Mouse (Mus musculus) embryonic facial prominence, embryonic 15.5 days (tissue): Measurements from ENCODE around the gene Gm49337. TPM values are rescaled to one million over a fixed set of nuclear protein-coding genes. Genes with fewer than 3 reads are reported as not detected.

Experiments used
- ATAC-seq: fragments of 200-750 bp; cut with Nextera tagmentation; 2 replicates; pipeline ENCODE4 v1.8.0; 2017; ENCODE audit warnings: low read depth, moderate TSS enrichment; ENCODE audit not compliant: insufficient number of reproducible peaks, low FRiP score, low TSS enrichment
- H3K27ac ChIP-seq: fragments of 300-500 bp; sonication (generic); replicated peaks from 2 replicates; pipeline ENCODE4 v1.5.1; 2015; ENCODE audit warnings: mild to moderate bottlenecking, inconsistent platforms
- H3K27me3 ChIP-seq: fragments of 300-500 bp; sonication (generic); 2 replicates; pipeline ENCODE4 v1.6.1; 2015; ENCODE audit warnings: inconsistent platforms
- H3K36me3 ChIP-seq: fragments of 300-500 bp; sonication (generic); 2 replicates; pipeline ENCODE4 v1.6.1; 2015; ENCODE audit warnings: mild to moderate bottlenecking, inconsistent platforms
- H3K4me1 ChIP-seq: fragments of 300-500 bp; sonication (generic); 2 replicates; pipeline ENCODE4 v1.6.1; 2015; ENCODE audit warnings: inconsistent platforms
- H3K4me2 ChIP-seq: fragments of 300-500 bp; sonication (generic); replicated peaks from 2 replicates; pipeline ENCODE4 v1.6.1; 2015; ENCODE audit warnings: mild to moderate bottlenecking, inconsistent platforms
- H3K4me3 ChIP-seq: fragments of 300-500 bp; sonication (generic); replicated peaks from 2 replicates; pipeline ENCODE4 v1.5.1; 2015; ENCODE audit warnings: mild to moderate bottlenecking, inconsistent platforms
- H3K9ac ChIP-seq: fragments of 300-500 bp; sonication (generic); 2 replicates; pipeline ENCODE4 v1.6.1; 2015; ENCODE audit warnings: inconsistent platforms
- H3K9me3 ChIP-seq: fragments of 300-500 bp; sonication (generic); replicated peaks from 2 replicates; pipeline ENCODE4 v1.6.1; 2016; ENCODE audit warnings: inconsistent platforms
- WGBS: fragments of 180-500 bp; shearing (Covaris S2); methylation state at CpG from one replicate; pipeline ENCODE4 v1.1.7; 2015; 5-methylcytosine and 5-hydroxymethylcytosine counted together
- polyA plus RNA-seq: library from polyadenylated mRNA; unstranded; fragments of >200 nt; fragmentation: Nextera tagmentation; extraction: Ambion mirVana; gene quantifications from 2 replicates; pipeline ENCODE4 v1.2.1, GENCODE M21; 2015

The Gm49337 gene
- polyA plus RNA-seq, 1 experiment from 2014 or later = not detected

DNA sequence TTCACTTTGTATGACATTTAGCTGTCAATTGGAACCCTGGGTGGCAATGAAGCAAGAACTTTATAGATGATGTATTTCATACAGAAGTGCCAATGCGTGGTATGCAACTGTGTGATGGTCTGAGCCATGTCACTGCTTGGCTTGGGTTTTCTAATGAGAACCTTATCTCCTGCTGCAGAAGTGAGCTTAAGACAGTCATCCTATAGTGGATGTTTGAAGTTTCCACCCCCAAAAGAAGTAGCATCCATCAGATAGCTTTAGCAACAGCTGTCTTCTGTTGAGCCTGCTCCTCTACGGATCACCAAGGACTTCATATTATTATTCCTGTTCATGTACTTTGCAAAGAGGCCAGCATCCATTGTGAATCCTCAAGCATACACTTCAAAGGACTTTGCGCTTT lies 76.8 kb downstream of the Gm49337 start:
- no peak overlapping the region for H3K4me3 ChIP-seq
- no peak for ATAC-seq
- no peaks in the 10 kb centered on the region for H3K36me3 ChIP-seq
- no peaks in the 10 kb centered on the region for H3K9me3 ChIP-seq
- 94% methylated on average over 3 of the region's 3 CpGs for WGBS
- H3K27ac ChIP-seq = no peak overlapping the region
- H3K4me1 ChIP-seq = no peaks in the 10 kb centered on the region
- H3K4me2 ChIP-seq = no peak overlapping the region
- no peaks in the 10 kb centered on the region for H3K27me3 ChIP-seq
- H3K9ac ChIP-seq = no peak overlapping the region

DNA sequence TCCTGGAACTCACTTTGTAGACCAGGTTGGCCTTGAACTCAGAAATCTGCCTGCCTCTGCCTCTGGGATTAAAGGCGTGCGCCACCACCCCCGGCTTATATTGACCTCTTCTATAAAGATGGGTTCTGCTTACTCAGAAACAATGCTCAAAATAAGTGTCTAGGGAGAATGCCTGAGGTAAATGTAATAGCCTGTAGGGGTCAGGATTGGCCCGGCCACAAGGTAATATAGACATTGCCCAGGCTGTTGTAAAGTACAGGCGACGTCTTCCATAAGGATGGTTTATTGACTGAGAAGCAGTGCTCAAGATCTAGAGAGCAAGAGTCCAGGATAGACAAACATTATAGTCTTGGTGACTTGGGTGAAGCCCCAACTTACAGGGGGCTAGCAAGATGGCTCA lies 95.0 kb downstream of the Gm49337 start:
- Histone ChIP-seq H3K4me3 (no peak overlapping the region), H3K9me3 (no peaks in the 10 kb centered on the region), H3K27ac (no peak overlapping the region), H3K9ac (no peak overlapping the region), H3K36me3 (peaks cover 22% of the 10 kb centered on the region), H3K4me2 (no peak overlapping the region), H3K27me3 (no peaks in the 10 kb centered on the region), H3K4me1 (no peaks in the 10 kb centered on the region)
- no peak for ATAC-seq
- 95% methylated on average over 6 of the region's 6 CpGs for WGBS

DNA sequence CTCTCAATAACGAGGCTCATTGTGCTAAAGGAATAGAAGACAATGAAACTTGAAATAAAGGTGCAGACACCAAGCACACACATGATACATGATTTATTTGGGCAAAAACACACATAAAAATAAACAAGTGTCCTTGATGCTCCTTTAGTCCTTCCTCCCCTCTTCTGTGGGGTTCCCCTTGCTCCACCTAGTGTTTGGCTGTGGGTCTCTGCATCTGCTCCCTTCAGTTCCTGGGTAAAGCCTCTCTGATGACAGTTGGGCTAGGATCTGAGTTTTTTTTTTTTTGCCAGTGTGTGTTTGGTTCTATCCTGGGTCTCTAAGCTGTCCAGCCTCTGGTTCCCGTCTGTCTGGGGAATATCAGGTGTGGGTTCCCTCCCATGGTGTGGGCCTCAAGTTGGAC lies 109.0 kb downstream of the Gm49337 start:
- no peak overlapping the region for H3K4me2 ChIP-seq
- H3K4me3 ChIP-seq = no peak overlapping the region
- peaks cover 35% of the 10 kb centered on the region for H3K36me3 ChIP-seq
- WGBS = 86% methylated on average over 2 of the region's 2 CpGs
- H3K27ac ChIP-seq = no peak overlapping the region
- no peaks in the 10 kb centered on the region for H3K27me3 ChIP-seq
- H3K9ac ChIP-seq = no peak overlapping the region
- no peak for ATAC-seq
- no peaks in the 10 kb centered on the region for H3K4me1 ChIP-seq
- no peaks in the 10 kb centered on the region for H3K9me3 ChIP-seq

DNA sequence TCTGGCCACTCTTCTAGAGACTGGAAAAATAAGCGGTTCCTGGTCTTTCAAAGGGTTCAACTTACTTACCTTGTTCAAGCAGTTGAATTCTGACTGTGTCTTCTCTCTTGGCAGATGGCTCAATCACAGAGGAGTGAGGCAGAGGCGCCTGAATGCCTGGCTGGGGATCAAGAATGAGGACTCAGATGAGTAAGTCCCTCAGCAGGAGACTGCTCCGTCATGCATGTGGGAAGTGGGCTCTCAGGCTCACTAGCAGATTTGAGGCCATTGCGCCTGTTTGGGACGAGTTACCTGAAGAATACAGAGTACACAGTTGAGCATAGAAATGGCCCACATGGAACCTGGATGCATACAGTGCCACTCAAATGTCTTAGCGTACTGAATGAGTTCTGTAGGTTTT lies 118.4 kb downstream of the Gm49337 start:
- Histone ChIP-seq H3K9me3 (no peaks in the 10 kb centered on the region), H3K4me2 (no peak overlapping the region), H3K4me1 (no peaks in the 10 kb centered on the region), H3K27me3 (no peaks in the 10 kb centered on the region), H3K27ac (no peak overlapping the region), H3K36me3 (peaks cover 59% of the 10 kb centered on the region), H3K9ac (no peak overlapping the region), H3K4me3 (no peak overlapping the region)
- WGBS = 92% methylated on average over 6 of the region's 6 CpGs
- ATAC-seq = no peak

DNA sequence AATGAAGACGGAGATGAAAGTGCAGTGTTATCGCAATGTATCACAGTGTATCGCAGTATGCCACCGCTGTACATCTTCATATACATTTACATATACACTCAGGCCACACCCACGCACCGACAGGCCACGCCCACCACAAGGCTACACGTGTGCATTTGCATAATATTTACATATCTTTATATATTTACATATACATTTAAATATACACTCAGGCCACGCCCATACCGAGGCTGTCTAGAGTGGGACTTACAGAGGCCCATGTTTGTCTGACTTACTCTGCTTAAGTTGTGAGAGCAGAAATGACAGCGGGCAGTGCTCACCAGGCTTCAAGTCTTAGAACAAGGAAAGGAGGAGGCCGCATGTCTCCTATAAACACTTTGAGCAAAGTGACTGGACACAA lies 120.1 kb downstream of the Gm49337 start:
- 84% methylated on average over 12 of the region's 12 CpGs for WGBS

DNA sequence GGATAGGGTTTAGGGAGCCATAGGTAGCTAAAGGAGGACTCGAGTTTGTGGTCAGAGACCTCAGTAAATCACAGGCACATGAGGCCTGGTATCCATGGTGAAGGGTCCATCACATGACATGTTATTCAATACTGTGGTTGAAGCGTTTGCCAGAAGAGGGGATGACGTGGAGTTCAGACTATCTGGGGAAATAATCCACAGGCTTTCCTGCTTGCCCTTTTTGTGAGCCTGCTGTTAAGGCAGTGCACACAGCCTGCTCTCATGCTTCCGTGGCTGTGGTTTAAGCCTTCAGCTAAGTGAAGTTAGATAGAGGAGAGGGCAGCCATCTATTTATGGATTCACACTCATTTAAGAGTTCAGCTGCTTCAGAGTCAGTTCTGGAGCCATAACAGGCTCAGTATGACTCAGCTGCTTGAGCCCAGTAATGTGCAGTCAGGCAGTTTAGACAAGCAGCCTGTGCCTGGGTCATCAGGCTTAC lies 127.7 kb downstream of the Gm49337 start:
- peak; percentile 73 for ATAC-seq
- no peak overlapping the region for H3K4me2 ChIP-seq
- no peak overlapping the region for H3K4me3 ChIP-seq
- H3K27ac ChIP-seq = peak overlapping the region; percentile 60; the same call in 1 of the 2 replicates
- no peaks in the 10 kb centered on the region for H3K9me3 ChIP-seq
- no peaks in the 10 kb centered on the region for H3K27me3 ChIP-seq
- peaks cover 24% of the 10 kb centered on the region for H3K36me3 ChIP-seq
- 42% methylated on average over 4 of the region's 4 CpGs for WGBS
- H3K9ac ChIP-seq = no peak overlapping the region
- H3K4me1 ChIP-seq = no peaks in the 10 kb centered on the region

More for the DNA sequence above, 120.1 kb downstream of the Gm49337 start:
- H3K4me1 ChIP-seq = no peaks in the 10 kb centered on the region
- H3K27ac ChIP-seq = no peak overlapping the region
- no peak for ATAC-seq
- H3K4me3 ChIP-seq = no peak overlapping the region
- no peak overlapping the region for H3K9ac ChIP-seq
- peaks cover 50% of the 10 kb centered on the region for H3K36me3 ChIP-seq
- no peaks in the 10 kb centered on the region for H3K27me3 ChIP-seq
- no peak overlapping the region for H3K4me2 ChIP-seq
- no peaks in the 10 kb centered on the region for H3K9me3 ChIP-seq

DNA sequence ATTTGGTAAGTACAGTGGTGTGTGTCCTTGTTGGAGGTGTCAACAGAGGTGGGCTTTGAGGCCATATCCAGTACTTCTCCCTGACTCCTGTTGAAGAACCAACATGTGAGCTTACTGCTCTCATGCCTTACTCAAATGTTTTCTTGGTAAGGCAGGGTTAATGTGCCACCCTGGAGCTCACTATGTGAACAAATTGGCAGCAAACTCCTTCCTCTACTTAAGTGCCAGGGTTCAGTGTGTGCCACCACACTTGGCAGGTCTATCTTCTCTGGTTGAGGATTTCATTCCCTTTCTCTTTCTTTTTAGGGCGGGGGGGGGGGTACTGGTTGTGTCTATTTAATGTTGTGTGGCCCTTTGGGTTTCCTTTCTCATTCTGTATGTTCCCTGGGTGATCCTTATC lies 131.4 kb downstream of the Gm49337 start:
- H3K9me3 ChIP-seq = no peaks in the 10 kb centered on the region
- H3K4me2 ChIP-seq = no peak overlapping the region
- WGBS = 17% methylated on average over 1 of the region's 1 CpGs
- no peak overlapping the region for H3K9ac ChIP-seq
- H3K27ac ChIP-seq = no peak overlapping the region
- H3K36me3 ChIP-seq = peaks cover 44% of the 10 kb centered on the region
- ATAC-seq = no peak
- no peaks in the 10 kb centered on the region for H3K27me3 ChIP-seq
- H3K4me1 ChIP-seq = no peaks in the 10 kb centered on the region
- H3K4me3 ChIP-seq = no peak overlapping the region

DNA sequence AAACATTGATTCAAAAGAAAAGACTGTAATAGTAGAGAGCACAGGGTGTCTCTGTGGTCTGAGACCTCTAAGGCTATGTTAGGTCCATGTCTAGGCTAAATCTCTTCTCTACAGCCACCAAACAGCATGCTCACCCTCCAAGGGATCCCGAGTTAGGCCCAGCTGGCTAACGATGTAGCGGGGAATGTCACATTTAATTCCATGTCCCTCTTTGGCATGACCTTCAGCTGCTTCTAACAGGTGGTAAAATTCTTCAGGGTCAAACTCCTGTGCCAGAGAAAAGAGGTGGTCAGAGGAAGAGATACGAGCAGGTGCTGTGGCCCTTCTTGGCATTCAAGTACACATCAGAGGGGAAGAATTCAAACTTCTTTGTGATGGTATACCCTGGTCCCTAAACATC lies 144.4 kb downstream of the Gm49337 start:
- H3K4me3 ChIP-seq = no peak overlapping the region
- no peak overlapping the region for H3K9ac ChIP-seq
- H3K27me3 ChIP-seq = no peaks in the 10 kb centered on the region
- no peaks in the 10 kb centered on the region for H3K4me1 ChIP-seq
- no peak overlapping the region for H3K27ac ChIP-seq
- no peaks in the 10 kb centered on the region for H3K9me3 ChIP-seq
- no peak overlapping the region for H3K4me2 ChIP-seq
- ATAC-seq = no peak
- 89% methylated on average over 4 of the region's 4 CpGs for WGBS
- H3K36me3 ChIP-seq = peaks cover 63% of the 10 kb centered on the region

DNA sequence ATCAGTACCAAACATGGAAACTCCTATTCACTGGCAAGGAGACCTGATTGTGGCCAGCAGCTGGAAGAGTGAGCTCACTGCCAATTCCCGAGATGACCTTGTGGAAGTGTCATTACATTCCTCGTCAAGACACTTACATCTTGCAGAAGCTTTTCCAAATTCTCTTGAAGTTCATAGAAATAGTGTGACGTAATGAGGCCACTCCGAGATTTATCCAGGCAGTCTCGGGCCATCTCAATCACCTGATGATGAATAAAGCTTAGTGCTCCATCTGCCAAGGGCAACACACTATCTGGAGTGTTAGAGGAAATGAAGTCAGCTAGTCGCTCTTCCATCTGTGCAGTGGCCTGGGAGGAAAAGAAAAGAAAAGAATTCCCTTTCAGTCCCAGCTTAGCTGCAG lies 148.9 kb downstream of the Gm49337 start:
- H3K9ac ChIP-seq = no peak overlapping the region
- ATAC-seq = no peak
- no peak overlapping the region for H3K4me2 ChIP-seq
- no peaks in the 10 kb centered on the region for H3K9me3 ChIP-seq
- no peak overlapping the region for H3K4me3 ChIP-seq
- H3K27ac ChIP-seq = no peak overlapping the region
- 92% methylated on average over 6 of the region's 6 CpGs for WGBS
- peaks cover 62% of the 10 kb centered on the region for H3K36me3 ChIP-seq
- no peaks in the 10 kb centered on the region for H3K4me1 ChIP-seq
- H3K27me3 ChIP-seq = no peaks in the 10 kb centered on the region

DNA sequence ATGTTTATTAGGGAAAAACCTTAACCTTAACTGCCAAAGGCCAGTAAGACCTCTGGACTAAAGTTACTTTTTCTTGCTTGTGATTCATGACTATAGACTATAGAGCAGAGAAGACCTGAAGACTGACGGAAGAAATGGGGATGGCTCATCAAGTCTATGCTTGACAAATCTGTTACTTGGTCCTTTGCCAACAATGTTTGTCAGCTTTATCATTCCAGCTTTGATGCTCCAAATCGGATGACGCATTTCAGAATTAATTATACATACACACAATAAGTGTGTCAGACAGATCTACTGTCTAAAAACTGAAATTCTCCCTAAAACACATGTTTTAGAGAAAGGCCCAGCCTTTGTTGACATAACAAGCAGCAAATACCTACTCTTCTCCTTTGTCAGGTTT lies 156.1 kb downstream of the Gm49337 start:
- Histone ChIP-seq H3K4me2 (no peak overlapping the region), H3K4me3 (no peak overlapping the region), H3K27me3 (no peaks in the 10 kb centered on the region), H3K9ac (no peak overlapping the region), H3K27ac (no peak overlapping the region), H3K9me3 (no peaks in the 10 kb centered on the region), H3K36me3 (peaks cover 25% of the 10 kb centered on the region), H3K4me1 (no peaks in the 10 kb centered on the region)
- no peak for ATAC-seq
- 72% methylated on average over 3 of the region's 3 CpGs for WGBS

DNA sequence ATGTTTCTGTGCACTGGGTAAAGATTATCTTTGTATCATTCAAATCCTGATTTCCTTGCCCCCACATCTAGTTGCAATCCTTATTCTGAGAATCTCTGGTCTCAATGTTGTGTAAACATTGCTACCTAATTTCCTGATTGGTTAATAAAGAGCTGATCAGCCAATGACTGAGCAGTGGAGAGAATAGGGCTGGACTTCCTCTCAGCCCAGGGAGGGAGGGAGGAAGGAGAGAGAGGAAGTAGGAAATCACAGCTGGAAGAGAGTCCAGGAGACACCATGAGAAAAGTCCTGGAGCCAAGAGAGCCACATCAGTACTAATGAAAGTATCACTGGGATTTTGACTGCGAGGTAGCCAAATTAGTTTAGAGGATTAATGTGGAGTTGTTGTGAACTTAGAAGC lies 163.1 kb downstream of the Gm49337 start:
- H3K36me3 ChIP-seq = no peaks in the 10 kb centered on the region
- H3K9me3 ChIP-seq = no peaks in the 10 kb centered on the region
- H3K27ac ChIP-seq = no peak overlapping the region
- WGBS = 78% methylated on average over 1 of the region's 1 CpGs
- no peaks in the 10 kb centered on the region for H3K27me3 ChIP-seq
- H3K4me2 ChIP-seq = no peak overlapping the region
- no peak overlapping the region for H3K4me3 ChIP-seq
- no peak overlapping the region for H3K9ac ChIP-seq
- H3K4me1 ChIP-seq = no peaks in the 10 kb centered on the region
- no peak for ATAC-seq

DNA sequence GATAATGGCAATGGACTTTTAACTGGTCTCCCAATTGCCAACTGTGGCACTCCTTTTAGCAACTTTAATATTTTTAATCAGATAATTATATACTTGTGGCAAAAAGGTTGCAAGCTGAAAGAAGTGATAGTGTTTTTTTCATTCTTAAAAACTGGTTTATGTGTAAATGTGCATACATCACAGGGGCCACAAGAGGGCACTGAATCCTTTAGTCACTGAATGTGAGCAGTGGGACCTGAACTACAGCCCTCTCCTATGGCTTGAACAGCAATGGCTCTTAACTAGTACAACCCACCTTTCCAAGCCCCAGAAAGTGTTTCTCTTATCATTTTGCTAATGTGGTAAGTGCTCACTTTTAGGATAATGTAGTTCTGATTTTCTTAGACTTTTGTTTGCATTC lies 168.9 kb downstream of the Gm49337 start:
- no peak overlapping the region for H3K9ac ChIP-seq
- H3K4me1 ChIP-seq = no peaks in the 10 kb centered on the region

More for the DNA sequence above, 168.9 kb downstream of the Gm49337 start:
- ATAC-seq = no peak
- H3K4me2 ChIP-seq = no peak overlapping the region
- H3K27me3 ChIP-seq = no peaks in the 10 kb centered on the region
- H3K27ac ChIP-seq = no peak overlapping the region
- no peaks in the 10 kb centered on the region for H3K36me3 ChIP-seq
- H3K9me3 ChIP-seq = no peaks in the 10 kb centered on the region
- no peak overlapping the region for H3K4me3 ChIP-seq
